Mouse (Mus musculus) liver, adult (tissue): ENCODE data around the gene Apc2.

Experiments used
- GATA4 ChIP-seq: IDR thresholded peaks from 2 replicates; pipeline ENCODE4 v1.6.1; 2014; ENCODE audit warnings: mild to moderate bottlenecking, low read length; ENCODE audit not compliant: insufficient replicate concordance

The Apc2 gene

DNA sequence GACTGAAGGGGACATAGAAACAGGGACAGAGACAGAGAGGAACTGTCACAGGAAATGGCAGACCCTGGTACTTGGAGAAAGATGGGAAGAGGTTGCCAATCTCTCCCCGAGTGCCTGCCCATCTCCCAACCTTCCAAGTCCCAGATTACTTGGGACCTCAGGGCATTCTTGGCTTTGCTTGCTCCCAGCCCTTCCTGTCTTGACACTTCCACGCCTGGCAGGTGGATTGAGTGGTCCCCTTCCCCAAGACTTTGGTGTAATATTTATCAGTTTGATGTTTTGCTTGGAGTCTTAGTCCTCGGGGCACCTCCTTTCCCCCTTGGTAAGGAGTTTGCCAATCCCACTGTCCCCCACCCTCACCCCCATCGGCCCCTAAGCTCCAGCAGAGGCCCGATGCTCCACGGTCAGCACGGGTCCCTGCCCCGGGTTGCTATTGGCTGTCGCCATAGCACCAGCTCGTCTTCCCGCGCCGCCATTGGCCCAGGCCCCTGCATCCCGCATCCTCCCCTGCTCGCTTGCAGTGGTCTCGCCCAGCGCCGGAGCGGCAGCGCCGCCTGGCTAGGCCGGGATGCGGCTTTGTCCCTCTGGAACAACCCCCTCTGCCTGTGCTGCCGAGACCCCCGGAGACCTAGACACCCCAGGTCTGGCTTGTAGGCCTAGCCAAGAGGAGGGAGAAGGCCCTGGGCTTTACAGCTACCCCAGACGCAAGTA is 2.9 kb downstream of the Apc2 start:
- TF ChIP-seq GATA4: no peak

DNA sequence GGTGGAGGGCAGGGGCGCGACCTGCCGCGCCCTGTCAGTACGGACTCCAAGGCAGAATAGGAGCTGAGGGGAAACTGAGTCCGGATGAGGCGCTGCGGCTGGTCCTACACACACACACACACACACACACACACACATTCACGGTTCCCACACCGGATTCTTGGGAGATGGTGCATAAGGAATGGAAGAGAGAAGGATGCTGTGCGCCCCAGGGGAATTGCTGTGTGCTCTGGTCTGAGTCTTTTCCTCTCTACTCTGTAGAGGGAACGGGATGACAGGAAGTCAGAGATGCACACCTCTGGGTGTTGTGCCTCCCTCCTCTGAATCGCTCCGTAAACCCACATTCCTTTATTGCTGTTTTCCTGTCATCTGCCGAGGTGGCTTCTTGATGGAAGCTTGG is 3.5 kb downstream of the Apc2 start:
- no peak for TF ChIP-seq GATA4

DNA sequence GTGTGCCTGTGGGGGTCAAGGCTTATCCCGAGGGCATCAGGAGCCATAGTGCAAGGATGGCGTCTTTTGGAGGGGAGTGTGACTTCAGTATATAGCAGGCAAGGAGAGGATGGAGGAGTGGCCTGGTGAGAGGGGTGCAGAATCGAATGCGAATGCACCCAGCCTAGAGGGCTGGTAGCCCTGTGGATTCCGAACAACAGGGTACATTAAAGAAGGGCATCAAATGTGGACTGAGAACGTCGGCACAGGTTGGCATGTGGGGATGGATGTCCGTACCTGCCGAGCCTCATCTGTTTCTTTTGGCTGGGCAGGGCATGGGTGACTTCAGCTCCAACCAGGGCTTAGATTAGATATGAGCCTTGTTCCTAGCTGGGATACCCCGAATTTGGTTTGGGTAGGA is 4.0 kb downstream of the Apc2 start:
- TF ChIP-seq GATA4: no peak

DNA sequence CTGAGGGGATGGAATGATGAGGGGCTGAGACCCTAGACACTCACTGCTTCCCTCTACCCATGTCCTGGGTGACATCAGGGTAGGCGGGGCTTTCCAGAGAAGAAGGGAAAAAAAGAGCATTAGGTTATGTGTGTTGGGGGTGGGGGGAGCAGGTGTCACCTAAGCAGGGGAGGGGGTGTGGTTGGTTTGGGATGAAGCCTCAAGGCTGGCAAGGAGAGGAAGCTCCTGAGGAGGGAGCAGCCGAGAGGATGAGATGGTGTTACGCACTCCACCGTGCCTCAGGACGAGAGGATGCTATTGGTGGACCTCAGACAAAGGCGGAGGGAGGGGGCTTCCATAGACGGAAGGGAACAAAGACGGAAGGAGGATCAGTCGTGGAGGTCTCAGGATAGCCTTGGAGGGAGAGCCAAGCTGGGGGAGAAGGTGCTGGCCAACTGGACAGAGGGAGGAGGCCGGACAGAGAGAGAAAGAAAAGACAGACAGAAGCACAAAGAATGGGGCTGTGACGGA is 5.0 kb downstream of the Apc2 start:
- TF ChIP-seq GATA4: no peak

DNA sequence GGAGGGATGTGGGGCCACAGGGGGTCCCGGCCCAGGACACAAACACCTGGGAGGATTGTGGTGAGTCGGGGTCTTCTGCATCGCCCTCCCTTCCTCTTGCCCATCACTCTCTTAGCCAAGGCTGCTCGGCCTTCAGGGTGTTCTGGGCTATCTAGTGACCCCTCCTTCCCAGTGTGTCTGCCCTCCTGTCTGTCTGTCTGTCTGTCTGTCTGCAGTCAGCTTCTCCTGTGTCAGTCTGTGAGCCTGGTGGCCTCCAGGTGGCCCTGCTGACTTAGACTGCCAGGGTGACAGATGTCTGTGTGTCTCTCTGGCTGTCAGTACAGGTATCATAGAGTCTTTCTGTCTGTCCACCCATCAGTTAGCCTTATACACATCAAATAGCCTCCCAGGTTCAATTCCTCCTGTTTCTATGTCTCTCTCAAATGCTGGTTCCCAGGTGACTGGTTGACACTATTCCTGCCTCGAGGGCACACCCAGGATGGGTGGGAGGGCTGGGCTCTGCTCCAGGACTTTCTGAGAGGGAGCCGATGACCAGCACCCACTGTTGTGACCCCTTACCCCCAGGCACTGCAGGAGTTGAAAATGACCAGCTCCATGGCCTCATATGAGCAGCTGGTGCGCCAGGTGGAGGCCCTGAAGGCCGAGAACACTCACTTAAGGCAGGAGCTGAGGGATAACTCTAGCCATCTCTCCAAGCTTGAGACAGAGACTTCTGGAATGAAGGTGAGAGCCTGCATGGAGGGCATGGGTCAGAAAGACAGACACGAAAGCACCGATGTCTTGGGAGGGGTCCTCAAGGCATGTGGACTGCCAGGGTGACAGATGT is 5.7 kb downstream of the Apc2 start:
- TF ChIP-seq GATA4: no peak

DNA sequence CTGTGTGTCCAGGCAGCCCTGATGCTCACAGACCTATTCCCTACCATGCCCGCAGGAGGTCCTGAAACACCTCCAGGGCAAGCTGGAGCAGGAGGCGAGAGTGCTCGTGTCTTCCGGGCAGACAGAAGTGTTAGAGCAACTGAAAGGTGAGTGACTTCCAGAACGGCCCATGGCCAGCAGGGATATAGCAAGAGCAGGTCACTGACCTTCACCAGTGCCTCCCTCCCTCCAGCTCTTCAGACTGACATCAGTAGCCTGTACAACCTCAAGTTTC is 6.2 kb downstream of the Apc2 start:
- no peak for TF ChIP-seq GATA4

DNA sequence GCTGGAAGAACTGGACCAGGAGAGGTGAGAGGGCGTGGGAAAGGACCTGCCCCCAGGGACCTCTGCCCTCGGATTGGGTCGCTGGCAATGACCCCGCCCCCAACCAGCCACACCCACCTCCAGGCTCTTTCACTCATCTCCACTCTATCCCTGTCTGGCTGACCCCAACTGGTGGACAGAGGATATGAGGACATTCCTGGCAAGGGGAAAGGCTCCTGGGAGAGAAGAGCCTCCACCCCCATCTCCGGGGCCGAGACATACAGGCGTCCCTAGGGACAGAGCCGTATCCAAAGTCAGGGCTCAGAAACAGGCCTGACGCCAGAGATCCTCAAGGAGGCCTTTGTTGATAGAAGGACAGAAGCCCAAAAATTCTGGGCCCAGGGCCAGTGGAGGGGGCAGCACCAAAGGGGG is 6.7 kb downstream of the Apc2 start:
- no peak for TF ChIP-seq GATA4

DNA sequence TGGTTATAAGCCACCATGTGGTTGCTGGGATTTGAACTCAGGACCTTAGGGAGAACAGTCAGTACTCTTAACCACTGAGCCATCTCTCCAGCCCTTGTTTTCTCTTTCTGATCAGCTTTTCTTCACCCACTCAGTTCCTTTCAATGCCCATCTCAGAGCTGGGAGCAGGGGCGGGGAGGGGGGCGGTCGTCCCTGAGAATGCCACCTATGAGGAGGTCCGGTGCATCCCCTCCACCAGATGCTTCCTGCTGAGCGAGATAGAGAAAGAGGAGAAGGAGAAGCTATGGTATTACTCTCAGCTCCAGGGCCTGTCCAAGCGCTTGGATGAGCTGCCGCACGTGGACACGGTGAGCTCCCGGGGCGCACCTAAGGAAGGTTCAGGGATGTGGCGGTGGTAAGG is 8.7 kb downstream of the Apc2 start:
- no peak for TF ChIP-seq GATA4

DNA sequence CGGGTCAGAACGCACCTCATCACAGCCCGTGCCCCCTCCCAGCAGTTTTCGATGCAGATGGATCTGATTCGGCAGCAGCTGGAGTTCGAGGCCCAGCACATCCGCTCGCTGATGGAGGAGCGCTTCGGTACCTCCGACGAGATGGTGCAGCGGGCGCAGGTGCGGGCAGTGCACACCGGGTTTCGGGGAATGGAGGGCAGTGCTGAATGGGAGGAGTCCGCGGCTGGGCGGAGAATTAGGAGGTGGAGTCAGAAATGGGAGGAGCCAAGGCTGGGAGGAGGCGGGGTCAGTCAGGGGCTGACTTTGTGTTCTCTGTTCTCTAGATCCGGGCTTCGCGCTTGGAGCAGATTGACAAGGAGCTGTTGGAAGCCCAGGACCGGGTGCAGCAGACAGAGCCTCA is 9.1 kb downstream of the Apc2 start:
- TF ChIP-seq GATA4: no peak

DNA sequence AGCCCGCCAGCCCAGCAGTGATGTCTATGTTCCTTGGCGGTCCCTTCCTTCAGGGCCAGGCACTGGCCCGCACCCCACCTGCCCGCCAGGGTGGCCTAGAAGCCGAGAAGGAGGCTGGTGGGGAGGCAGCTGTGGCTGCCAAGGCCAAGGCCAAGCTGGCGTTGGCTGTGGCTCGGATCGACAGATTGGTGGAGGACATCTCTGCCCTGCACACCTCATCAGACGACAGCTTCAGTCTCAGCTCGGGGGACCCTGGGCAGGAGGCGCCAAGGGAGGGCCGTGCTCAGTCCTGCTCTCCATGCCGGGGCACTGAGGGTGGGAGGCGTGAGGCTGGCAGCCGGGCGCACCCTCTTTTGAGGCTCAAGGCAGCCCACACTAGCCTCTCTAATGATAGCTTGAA is 15.8 kb downstream of the Apc2 start:
- TF ChIP-seq GATA4: no peak

DNA sequence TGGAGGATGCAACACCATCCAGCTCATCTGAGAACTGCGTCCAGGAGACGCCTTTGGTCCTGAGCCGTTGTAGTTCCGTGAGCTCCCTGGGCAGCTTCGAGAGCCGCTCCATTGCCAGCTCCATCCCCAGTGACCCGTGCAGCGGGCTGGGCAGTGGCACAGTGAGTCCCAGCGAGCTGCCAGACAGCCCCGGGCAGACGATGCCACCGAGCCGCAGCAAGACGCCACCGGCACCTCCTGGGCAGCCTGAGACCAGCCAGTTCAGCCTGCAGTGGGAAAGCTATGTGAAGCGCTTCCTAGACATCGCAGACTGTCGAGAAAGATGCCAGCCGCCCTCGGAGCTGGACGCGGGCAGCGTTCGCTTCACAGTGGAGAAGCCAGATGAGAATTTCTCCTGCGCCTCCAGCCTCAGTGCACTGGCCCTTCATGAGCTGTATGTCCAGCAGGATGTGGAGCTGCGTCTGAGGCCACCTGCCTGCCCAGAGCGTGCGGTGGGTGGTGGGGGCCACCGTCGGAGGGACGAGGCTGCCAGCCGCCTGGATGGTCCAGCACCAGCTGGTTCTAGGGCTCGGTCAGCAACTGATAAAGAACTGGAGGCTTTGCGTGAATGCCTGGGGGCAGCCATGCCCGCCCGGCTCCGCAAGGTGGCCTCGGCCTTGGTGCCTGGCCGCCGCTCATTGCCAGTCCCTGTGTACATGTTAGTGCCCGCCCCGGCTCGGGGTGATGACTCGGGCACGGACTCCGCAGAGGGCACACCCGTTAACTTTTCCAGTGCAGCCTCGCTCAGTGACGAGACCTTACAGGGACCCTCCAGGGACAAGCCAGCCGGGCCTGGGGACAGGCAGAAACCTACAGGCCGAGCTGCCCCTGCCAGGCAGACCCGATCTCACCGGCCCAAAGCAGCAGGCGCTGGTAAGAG is 17.1 kb downstream of the Apc2 start:
- no peak for TF ChIP-seq GATA4

DNA sequence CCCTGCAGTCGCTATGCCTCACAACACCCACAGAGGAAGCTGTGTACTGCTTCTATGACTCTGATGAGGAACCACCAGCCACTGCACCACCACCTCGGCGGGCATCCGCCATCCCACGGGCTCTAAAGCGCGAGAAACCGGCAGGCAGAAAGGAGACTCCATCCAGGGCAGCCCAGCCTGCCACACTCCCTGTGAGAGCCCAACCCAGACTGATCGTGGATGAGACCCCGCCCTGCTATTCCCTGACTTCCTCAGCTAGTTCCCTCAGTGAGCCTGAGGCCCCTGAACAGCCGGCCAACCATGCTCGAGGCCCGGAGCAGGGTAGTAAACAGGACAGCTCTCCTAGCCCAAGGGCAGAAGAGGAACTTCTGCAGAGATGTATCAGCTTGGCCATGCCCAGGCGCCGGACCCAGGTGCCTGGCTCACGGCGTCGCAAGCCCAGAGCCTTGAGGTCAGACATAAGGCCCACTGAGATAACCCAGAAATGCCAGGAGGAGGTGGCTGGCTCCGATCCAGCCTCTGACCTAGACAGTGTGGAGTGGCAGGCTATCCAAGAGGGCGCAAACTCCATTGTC is 17.9 kb downstream of the Apc2 start:
- TF ChIP-seq GATA4: no peak

DNA sequence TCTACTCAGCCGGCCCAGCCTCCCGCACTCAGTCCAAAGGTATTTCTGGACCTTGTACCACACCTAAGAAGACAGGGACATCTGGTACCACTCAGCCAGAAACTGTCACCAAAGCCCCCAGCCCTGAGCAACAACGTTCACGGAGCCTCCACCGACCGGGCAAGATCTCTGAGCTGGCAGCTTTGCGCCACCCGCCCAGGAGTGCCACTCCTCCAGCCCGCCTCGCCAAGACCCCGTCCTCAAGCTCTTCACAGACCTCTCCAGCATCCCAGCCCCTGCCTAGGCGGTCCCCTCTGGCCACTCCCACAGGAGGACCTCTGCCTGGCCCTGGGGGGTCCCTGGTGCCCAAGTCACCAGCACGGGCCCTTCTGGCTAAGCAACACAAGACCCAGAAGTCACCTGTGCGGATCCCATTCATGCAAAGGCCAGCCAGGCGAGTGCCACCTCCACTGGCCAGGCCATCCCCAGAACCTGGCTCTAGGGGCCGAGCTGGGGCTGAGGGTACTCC is 18.8 kb downstream of the Apc2 start:
- TF ChIP-seq GATA4: no peak

DNA sequence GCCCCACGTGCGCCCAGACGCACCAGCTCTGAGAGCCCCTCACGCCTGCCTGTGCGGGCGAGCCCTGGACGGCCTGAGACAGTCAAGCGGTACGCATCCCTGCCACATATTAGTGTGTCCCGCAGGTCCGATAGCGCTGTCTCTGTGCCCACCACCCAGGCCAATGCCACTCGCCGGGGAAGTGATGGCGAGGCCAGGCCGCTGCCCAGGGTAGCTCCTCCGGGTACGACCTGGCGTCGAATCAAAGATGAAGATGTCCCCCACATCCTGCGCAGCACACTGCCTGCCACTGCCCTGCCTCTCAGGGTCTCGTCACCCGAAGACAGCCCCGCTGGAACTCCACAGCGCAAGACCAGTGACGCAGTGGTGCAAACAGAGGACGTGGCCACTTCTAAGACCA is 19.5 kb downstream of the Apc2 start:
- no peak for TF ChIP-seq GATA4

DNA sequence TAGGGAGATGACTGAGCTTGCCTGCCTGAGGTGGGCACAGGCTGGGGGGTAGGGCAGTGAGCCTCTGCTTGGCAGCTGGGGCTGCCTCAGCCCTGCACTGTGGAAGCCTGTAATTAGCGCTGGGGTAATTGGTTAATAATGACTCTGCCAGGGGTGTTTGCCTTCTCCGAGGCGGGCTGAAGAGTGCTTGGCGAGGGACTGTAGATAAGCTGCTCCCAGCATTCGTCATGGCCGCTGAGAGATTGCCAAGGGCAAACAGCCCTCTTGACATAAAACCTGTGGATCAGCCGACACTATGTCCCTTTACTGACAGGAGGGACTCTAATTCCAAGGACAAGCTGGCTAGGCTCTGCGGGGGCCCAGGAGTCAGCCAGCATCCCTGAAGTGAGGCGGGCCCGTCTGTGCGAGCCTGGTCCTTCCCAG is 20.6 kb downstream of the Apc2 start:
- no peak for TF ChIP-seq GATA4
